Mouse (Mus musculus) lung, postnatal 0 days (tissue): Measurements from ENCODE around the gene Smco4.

ENCODE experiments used
- CTCF ChIP-seq: IDR thresholded peaks from 2 replicates; pipeline ENCODE4 v1.5.1; 2016; ENCODE audit warnings: antibody characterized with exemption, mild to moderate bottlenecking
- EP300 ChIP-seq: IDR thresholded peaks from 2 replicates; pipeline ENCODE4 v1.6.1; 2016; ENCODE audit warnings: antibody characterized with exemption, mild to moderate bottlenecking, control low read depth

- TF ChIP-seq CTCF = no peak
- TF ChIP-seq EP300 = no peak
These were observed 86.9 kb downstream of the Smco4 start for GRCm38 (mm10) chr9:15580176-15580575.
